Mouse (Mus musculus): Measurements from ENCODE around the gene Atrnl1.
A peak's percentile ranks its signal among the peaks of the same experiment; 100 is the strongest.

Atrnl1 gene

GRCm38 (mm10) chr19:58118141-58118835 lies 507.5 kb downstream of the Atrnl1 start:
- no peak for ATAC-seq (ENCODE audit: low TSS enrichment)

DNA sequence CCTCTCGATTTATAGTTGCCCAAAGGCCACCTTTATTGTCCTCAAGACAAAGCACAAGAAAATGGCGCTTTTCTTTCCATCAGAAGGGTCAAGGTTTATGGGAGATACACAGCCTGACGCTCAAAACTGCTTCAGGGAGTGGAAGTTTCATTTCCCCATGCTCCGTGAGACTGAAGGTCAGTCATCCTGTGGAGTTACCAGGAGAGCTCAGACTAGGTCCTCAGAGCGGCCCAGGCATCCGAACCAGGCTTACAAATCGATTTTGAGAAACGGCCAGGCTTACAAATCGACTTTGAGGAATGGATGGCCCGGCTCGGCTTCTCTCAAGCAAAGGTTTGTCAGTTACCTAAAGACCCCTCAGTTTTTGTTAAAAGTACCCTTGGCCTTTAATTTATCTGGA lies 508.0 kb downstream of the Atrnl1 start:
- no peak for ATAC-seq (ENCODE audit: low TSS enrichment)

DNA sequence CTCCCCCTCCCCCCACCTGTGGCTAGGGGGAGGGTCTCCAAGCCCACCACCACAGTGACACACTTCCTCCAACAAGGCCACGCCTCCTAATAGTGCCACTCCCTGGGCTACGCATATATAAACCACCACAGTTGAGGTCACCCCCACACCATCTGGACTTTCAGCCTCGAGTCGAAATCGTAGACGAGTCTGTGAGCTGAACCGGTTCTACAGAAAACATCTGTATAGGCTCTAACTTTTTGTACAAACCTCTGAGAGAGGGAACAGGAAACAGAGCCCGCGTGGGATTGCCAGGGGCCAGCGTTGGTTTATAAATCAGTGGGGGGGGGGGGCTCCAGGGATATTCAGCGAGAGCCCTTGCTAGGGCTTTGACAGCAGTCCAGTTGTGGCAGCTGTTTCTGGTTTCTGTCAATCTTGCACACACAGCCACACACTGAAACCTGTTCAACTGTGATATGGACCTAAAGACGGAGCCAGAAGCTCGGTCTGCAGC lies 508.9 kb downstream of the Atrnl1 start:
- no peak for ATAC-seq (ENCODE audit: low TSS enrichment)

DNA sequence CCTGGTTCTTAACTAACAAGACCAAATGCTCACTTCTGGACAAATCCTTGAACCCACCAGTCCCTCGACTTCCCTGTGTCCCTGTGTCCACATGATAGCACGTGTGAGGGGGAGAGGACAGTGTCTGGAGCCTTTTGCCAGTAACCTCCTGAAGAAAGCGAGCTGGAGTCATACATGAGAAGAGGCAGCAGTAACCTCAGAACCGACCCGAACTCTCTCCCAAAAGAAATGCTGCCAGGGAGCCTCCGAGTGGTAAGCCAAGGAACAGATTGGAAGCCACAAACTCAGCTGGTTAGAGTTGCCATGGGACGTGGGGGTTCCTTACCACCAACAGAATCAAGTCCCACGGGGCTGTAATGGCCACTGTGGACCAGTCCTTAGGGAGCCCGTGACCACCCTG lies 509.8 kb downstream of the Atrnl1 start:
- ATAC-seq (ENCODE audit: low TSS enrichment) = no peak

DNA sequence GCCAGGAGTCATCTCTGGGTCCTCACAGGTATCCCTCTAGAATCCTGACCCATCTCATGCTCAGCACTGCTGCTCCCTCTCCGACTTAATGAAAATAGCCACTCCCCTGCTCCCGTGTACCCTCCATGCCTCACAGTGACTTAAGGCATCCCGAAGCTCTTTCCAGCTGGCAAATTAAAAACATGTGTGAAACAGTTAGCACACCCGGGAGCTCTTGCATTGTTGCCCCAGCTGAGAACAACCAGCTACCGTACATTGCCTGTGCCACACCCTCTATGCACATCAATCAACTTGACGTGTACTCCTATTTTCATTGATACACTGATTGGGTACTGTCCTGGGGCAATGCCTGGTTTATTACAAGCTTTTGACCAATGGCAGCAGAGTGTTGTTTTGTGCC lies 510.8 kb downstream of the Atrnl1 start:
- no peak for ATAC-seq (ENCODE audit: low TSS enrichment)

DNA sequence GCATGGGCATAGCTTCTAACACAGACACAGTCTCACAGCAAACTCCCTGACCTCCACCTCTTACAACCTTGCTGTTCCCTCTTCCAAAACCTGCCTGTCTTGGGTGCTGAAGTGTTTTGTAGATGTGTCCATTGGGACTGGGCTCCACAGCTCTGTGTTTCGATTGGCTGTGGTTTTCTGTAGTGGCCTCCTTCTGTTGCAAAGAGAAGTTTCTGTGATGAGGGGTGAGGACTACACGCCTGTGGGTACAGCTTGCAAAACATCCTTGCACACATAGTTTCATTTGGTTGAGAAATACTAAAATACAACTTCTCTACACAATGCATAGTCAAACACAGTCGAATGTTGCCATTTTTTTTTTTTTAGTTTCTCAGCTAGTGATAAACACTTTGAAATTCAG lies 512.8 kb downstream of the Atrnl1 start:
- ATAC-seq (ENCODE audit: low TSS enrichment) = no peak

DNA sequence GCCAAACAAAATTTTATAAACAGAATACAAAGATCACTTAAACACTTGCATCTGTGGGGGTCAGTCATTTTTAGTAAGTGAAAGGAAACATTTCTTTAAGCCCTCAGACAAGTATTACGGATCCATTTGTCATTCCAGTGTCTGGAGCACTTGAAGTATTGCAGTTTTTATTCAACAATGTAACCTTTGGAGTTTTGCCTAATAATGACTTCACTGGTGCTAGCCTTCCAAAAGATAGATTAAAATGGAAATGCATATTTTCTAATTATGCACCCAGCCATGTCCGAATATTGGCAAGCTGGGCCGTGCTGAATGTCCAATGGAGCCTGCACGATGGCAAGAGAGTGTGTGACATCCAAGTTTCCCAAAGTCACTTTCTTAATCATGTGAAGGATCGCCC lies 513.7 kb downstream of the Atrnl1 start:
- ATAC-seq (ENCODE audit: low TSS enrichment) = no peak

GRCm38 (mm10) chr19:58125010-58125409 lies 514.2 kb downstream of the Atrnl1 start:
- no peak for ATAC-seq (ENCODE audit: low TSS enrichment)

GRCm38 (mm10) chr19:58131896-58132295 lies 521.1 kb downstream of the Atrnl1 start:
- ATAC-seq (ENCODE audit: low TSS enrichment) = no peak

DNA sequence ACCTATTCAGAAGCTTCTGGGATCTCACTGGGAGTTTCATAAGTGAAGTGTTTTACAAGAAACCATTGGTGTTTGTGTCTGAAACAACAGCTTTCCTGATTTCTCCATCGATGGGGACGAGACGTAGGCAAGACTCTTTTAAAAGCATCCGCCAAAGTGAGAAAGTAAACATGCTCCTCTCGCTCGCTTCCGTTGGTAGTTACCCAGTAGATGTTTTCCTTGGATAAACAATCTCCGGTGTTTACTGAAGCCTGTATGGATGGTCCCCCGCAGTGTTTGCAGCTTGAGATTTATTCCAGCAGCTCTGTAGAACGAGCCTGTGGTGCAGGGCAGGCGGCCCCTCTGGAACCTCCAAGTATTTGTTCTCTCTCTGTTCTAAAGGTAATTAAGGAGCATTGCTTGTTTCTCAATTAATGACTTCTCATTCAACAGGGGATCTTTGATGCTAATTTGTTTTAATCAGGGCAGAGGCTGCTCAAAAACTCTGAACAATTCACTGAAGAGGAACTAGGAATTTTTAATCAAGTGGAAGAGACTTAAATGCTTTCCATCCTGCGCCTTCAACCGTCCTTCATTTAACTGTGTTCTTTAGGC lies 529.5 kb downstream of the Atrnl1 start:
- no peak for ATAC-seq (ENCODE audit: low TSS enrichment)

DNA sequence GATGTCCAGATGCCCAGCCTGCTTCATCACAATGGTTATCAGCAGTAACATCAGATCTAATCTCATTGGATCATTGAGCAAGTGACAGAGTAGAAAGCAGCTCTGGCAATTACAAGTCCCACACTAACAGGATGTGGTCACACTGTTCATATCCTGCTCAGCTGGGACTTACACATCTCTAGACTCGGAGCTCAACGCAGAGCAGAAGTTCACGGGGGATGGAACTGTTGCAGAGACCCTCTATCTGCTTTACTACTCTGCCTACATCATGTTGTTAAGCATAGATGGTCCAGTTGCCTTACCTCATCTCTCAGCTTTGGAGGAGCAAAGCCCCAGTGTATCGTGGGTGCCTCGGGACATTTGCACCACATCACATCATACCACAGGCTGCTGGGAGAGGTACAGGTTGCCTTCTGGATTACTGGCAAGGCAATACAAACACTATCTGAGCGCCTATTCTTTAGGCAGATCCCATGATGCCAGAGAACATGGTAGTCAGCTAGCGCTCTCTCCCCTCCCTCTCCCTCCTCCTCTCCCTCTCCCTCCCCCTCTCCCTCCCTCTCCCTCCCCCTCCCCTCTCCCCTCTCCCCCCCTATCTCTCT lies 533.1 kb downstream of the Atrnl1 start:
- no peak for ATAC-seq (ENCODE audit: low TSS enrichment)

DNA sequence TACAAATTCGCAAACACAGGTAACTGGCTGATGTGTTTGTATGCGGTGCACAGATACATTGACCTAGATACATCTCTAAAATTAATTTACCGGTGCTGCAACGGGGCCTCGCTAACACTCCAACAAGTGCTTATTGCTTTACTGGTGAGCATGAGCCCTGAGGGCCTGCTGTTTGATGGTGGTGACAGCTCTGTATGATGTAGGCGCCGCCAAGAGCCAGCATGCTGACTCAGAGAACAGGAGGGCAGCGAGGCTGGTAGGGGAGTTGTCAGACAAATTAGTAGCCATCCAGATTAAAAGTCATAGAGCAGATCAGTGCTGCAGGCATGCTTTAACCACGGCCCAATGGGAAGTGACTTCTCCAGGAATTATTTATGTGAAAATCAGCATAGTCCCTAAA lies 534.7 kb downstream of the Atrnl1 start:
- ATAC-seq (ENCODE audit: low TSS enrichment) = no peak

DNA sequence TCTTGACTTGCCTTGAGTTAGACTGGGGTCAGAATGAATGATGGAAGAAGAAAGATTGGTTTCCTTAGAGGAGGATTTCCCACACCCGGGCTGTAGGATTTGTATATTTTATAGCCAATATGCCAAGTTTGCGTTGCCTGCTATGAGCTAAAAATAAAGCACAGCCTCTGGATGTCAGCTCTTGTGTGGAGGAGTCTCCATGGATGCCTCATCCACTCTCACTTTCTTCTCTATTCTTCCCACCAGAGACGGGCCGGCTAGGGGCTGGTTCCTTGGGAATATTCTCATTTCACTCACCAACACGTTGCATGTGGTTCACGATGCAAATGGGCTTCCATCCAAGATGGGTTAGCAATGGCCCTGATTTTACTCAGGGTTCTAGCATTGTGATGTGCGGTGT lies 540.4 kb downstream of the Atrnl1 start:
- peak; percentile 72 for ATAC-seq (ENCODE audit: low TSS enrichment)

- no peak for ATAC-seq (ENCODE audit: low TSS enrichment)
Measured at GRCm38 (mm10) chr19:58161569-58161968, 550.7 kb downstream of the Atrnl1 start.

- no peak for ATAC-seq (ENCODE audit: low TSS enrichment)
Measured at GRCm38 (mm10) chr19:58164896-58165634, 554.2 kb downstream of the Atrnl1 start.

DNA sequence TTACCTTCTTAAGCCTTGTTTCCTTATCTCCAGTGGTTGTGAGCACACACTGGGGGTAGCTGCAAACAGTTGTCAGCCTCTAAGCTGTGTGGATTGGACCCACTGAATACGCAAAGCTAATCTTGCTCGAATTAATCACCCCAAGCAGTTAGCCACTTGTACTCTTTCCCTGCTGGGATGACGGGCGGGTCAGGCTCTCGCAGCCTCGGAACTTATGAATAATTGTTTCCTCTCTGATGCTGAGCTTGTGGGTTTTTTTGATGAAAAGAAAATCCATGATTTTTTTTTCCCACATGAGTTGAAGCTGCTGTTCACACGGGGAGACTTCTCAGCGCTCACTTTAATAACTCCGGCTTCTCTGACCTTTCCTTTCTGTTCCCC lies 554.8 kb downstream of the Atrnl1 start:
- no peak for ATAC-seq (ENCODE audit: low TSS enrichment)

- ATAC-seq (ENCODE audit: low TSS enrichment) = no peak
Measured at GRCm38 (mm10) chr19:58166147-58166546, 555.3 kb downstream of the Atrnl1 start.

- no peak for ATAC-seq (ENCODE audit: low TSS enrichment)
Measured at GRCm38 (mm10) chr19:58178410-58178809, 567.6 kb downstream of the Atrnl1 start.

- no peak for ATAC-seq (ENCODE audit: low TSS enrichment)
Measured at GRCm38 (mm10) chr19:58180773-58181172, 569.9 kb downstream of the Atrnl1 start.

All from frontal cortex, adult (tissue).